Mouse (Mus musculus) olfactory bulb, adult 2 months (tissue): ENCODE results near the gene Fam187a.

ENCODE experiments used
- CTCF ChIP-seq: fragments of 200-500 bp; IDR thresholded peaks from 2 replicates; pipeline ENCODE4 v1.5.1; 2012; ENCODE audit warnings: low read depth, mild to moderate bottlenecking, low read length, moderate library complexity; ENCODE audit not compliant: insufficient read depth
- POLR2A ChIP-seq: fragments of 200-500 bp; IDR thresholded peaks from 2 replicates; pipeline ENCODE4 v1.6.1; 2012; ENCODE audit warnings: mild to moderate bottlenecking, low read depth, low read length, moderate library complexity; ENCODE audit not compliant: insufficient read depth

DNA sequence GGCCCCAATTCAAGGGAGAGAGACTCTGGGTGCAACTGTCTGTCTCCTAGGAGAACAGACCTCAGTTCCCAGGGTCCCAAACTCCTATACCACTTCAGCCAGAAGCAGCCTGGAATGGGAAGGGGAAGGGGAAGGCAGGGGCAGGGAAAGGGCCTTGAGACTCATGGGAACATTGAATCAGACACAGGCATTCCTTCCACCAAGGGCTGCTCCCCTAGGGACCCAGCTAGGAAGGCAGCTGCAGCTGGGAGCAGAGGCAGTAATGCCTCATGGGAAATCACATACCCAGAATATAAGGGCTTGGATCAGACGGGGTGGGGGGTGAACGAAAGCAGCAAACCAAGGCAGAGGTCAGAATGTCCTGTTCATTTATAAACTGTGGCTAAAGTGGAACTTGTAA is 46.8 kb upstream of the Fam187a start:
- TF ChIP-seq CTCF (no peak), POLR2A (no peak)
